12 mouse cellular contexts compared by ENCODE assay signal in genomic region chr15:101233641-101234275, GRCm38 (mm10). TPM values are rescaled to one million over a fixed set of nuclear protein-coding genes. Genes with fewer than 3 reads are reported as not detected.
DNase-seq lines count a peak whose midpoint lies in the region; ATAC-seq and TF ChIP-seq lines count a peak whose summit lies in the region.
"Had no signal": no experiment of that assay in that cellular context is flagged by ENCODE, and none has a peak within 500 bp of the region (broad histone marks: within the 10 kb centered on the region; RNA-seq: fewer than 3 reads in every experiment).

No protein-coding gene starts in this region.

- in situ Hi-C loops in CH12.LX (cut with MboI; ENCODE audit: low pct_ligation_motif_present, low pct_unique_long_range_greater_than_20kb, low sequenced_read_pairs) = no loop called here

- TF ChIP-seq POLR2A in CH12.LX (IDR thresholded peaks at IDR 0.05; ENCODE audit: low read depth, low read length) = no peak

- peaks cover 3% of the 10 kb centered on the region for H3K9me3 ChIP-seq in CH12.LX (replicated peaks; ENCODE audit: low read length)
- peaks cover 4% of the 10 kb centered on the region; the same call in 1 of the 2 replicates for H3K9me3 ChIP-seq in intestine, embryonic 14.5 days (ENCODE audit: control insufficient read depth, low read length)
- no peaks in the 10 kb centered on the region for H3K9me3 ChIP-seq in forebrain, embryonic 14.5 days (replicated peaks; ENCODE audit: control insufficient read depth, low read length)
- H3K9me3 ChIP-seq: neural tube, embryonic 13.5 days had no signal

- no peak for TF ChIP-seq EP300 in CH12.LX (IDR thresholded peaks at IDR 0.05; ENCODE audit: low read length)

- peaks cover 14% of the 10 kb centered on the region for H3K27me3 ChIP-seq in CH12.LX (replicated peaks)
- H3K27me3 ChIP-seq in intestine, embryonic 14.5 days (replicated peaks; ENCODE audit: control insufficient read depth, insufficient read depth, low read length) = no peaks in the 10 kb centered on the region
- H3K27me3 ChIP-seq in forebrain, embryonic 14.5 days (replicated peaks; ENCODE audit: control insufficient read depth, insufficient read depth, low read length) = 0 out of 2 replicates have a peak, but pooled peaks cover 2% of the 10 kb centered on the region

- 24% methylated on average over 11 of the region's 11 CpGs for WGBS in intestine, embryonic 14.5 days
- WGBS in forebrain, embryonic 14.5 days = 18% methylated on average over 11 of the region's 11 CpGs

- ATAC-seq in intestine, embryonic 14.5 days (replicated peaks; ENCODE audit: low FRiP score, low TSS enrichment, low read depth) = peak; percentile 33; the same call in 1 of the 2 replicates
- no peak for ATAC-seq in forebrain, embryonic 14.5 days
- ATAC-seq: forebrain, embryonic 16.5 days had no signal

- dilution Hi-C loops in CH12.LX (cut with MboI; ENCODE audit: extremely low pct_ligation_motif_present, extremely low pct_unique_long_range_greater_than_20kb, low sequenced_read_pairs) = no loop called here

- H3K4me3 ChIP-seq in gastrocnemius, adult 2 months = no peak overlapping the region
- no peak overlapping the region for H3K4me3 ChIP-seq in CH12.LX (replicated peaks in 1 of 3; ENCODE audit: low read depth in 2 of 3, low read length in 2 of 3, poor library complexity in 1 of 3)
- no peak overlapping the region for H3K4me3 ChIP-seq in intestine, embryonic 14.5 days (ENCODE audit: low read depth, low read length)
- H3K4me3 ChIP-seq in forebrain, embryonic 14.5 days (ENCODE audit: low read depth, low read length) = no peak overlapping the region
- H3K4me3 ChIP-seq: neural tube, embryonic 13.5 days had no signal

- TF ChIP-seq CTCF in gastrocnemius, adult 2 months (IDR thresholded peaks at IDR 0.05) = no peak
- TF ChIP-seq CTCF in CH12.LX (conservative IDR thresholded peaks at IDR 0.05 in 1 of 2, IDR thresholded peaks at IDR 0.05 in 1 of 2; ENCODE audit: low read depth in 2 of 2, low read length in 2 of 2) = peak in 1 of 2 experiments; percentile 38; a peak in 2 of 4 replicates

- peak overlapping the region; percentile 61 for H3K27ac ChIP-seq in gastrocnemius, adult 2 months
- H3K27ac ChIP-seq in CH12.LX (ENCODE audit: insufficient read depth, low read depth) = no peak overlapping the region
- H3K27ac ChIP-seq in intestine, embryonic 14.5 days (ENCODE audit: low read depth) = 0 out of 2 replicates have a peak overlapping the region, but pooled peaks have one; percentile 75
- no peak overlapping the region for H3K27ac ChIP-seq in forebrain, embryonic 14.5 days (ENCODE audit: low read depth, low read length)

- DNase-seq in gastrocnemius, adult 2 months = no peak
- DNase-seq in gastrocnemius, adult 8-10 months (ENCODE audit: low spot score in 2 of 2) = no peak
- DNase-seq in CH12.LX (ENCODE audit: extremely low read depth) = no peak
- DNase-seq in intestine, embryonic 14.5 days (ENCODE audit: low spot score) = peak; percentile 70
- peak; percentile 69 for DNase-seq in lung, postnatal 14 days
- DNase-seq in urinary bladder, postnatal 10 days (ENCODE audit: low spot score) = no peak
- no peak for DNase-seq in forebrain, embryonic 14.5 days (ENCODE audit: low spot score)
- no peak for DNase-seq in gastrocnemius, postnatal 25 days
- DNase-seq: kidney, postnatal 14 days; thymus, postnatal 36 days had no signal

- no peak overlapping the region for H3K9ac ChIP-seq in CH12.LX (ENCODE audit: insufficient read depth, low read depth)
- H3K9ac ChIP-seq in intestine, embryonic 14.5 days (ENCODE audit: low read length) = no peak overlapping the region
- no peak overlapping the region for H3K9ac ChIP-seq in forebrain, embryonic 14.5 days (ENCODE audit: low read length)
- H3K9ac ChIP-seq: neural tube, embryonic 13.5 days had no signal

- intact Hi-C loops in gastrocnemius, adult 2 months (cut with DNase I) = no loop called here

- H3K4me1 ChIP-seq in CH12.LX (ENCODE audit: control insufficient read depth in 1 of 2, insufficient read depth in 2 of 2) = peaks cover 7 to 54% of the 10 kb centered on the region in 2 experiments
- peaks cover 32% of the 10 kb centered on the region for H3K4me1 ChIP-seq in intestine, embryonic 14.5 days (replicated peaks; ENCODE audit: control insufficient read depth, insufficient read depth, low read length)
- peaks cover 4% of the 10 kb centered on the region; the same call in 1 of the 2 replicates for H3K4me1 ChIP-seq in forebrain, embryonic 14.5 days (ENCODE audit: control insufficient read depth, insufficient read depth, low read length)

- H3K4me2 ChIP-seq in CH12.LX (ENCODE audit: insufficient read depth, low read depth, poor library complexity, severe bottlenecking) = no peak overlapping the region
- H3K4me2 ChIP-seq in intestine, embryonic 14.5 days (ENCODE audit: low read length) = no peak overlapping the region
- H3K4me2 ChIP-seq in forebrain, embryonic 14.5 days (ENCODE audit: low read length) = no peak overlapping the region
- H3K4me2 ChIP-seq: neural tube, embryonic 13.5 days had no signal

- peaks cover 5 to 32% of the 10 kb centered on the region in 2 experiments for H3K36me3 ChIP-seq in CH12.LX (replicated peaks in 1 of 2; ENCODE audit: control insufficient read depth in 1 of 2, insufficient read depth in 1 of 2, low read length in 1 of 2)
- peaks cover 35% of the 10 kb centered on the region for H3K36me3 ChIP-seq in intestine, embryonic 14.5 days (ENCODE audit: control insufficient read depth, insufficient read depth, low read length)
- H3K36me3 ChIP-seq in forebrain, embryonic 14.5 days (ENCODE audit: control insufficient read depth, insufficient read depth, low read length) = 0 out of 2 replicates have a peak, but pooled peaks cover 5% of the 10 kb centered on the region

- peak; percentile 25 for TF ChIP-seq RAD21 in CH12.LX (IDR thresholded peaks at IDR 0.05; ENCODE audit: low read depth, low read length)

- H3K79me2 ChIP-seq in CH12.LX (replicated peaks; ENCODE audit: control insufficient read depth, extremely low read depth, insufficient read depth, poor library complexity, severe bottlenecking) = no peaks in the 10 kb centered on the region

TF ChIP-seq in CH12.LX, 34 proteins besides CTCF, POLR2A, EP300 and RAD21:
- TF ChIP-seq ZNF384 (IDR thresholded peaks at IDR 0.05; ENCODE audit: low read depth, low read length) = peak; percentile 90
- TF ChIP-seq TBP (conservative IDR thresholded peaks at IDR 0.05; ENCODE audit: low read depth, low read length) = no peak

RNA-seq across cellular contexts. Expression of gene Grasp, which starts 9.8 kb away (rescaled TPM):
- total RNA-seq in gastrocnemius, adult 2 months (2021) = 1 to 10 TPM; 5.8 to 5.9 TPM
- 1 to 10 TPM; 3.0 to 5.4 (median 4.4) TPM for total RNA-seq in gastrocnemius, adult 8-10 months (2022)
- total RNA-seq in CH12.LX (2012; rRNA removed) (2.9 and 6.7 TPM in 2 replicates), CH12.LX (2014; rRNA removed) (1.4 and 2.3 TPM in 2 replicates)
- 2.4 TPM in 2 replicates for polyA plus RNA-seq in CH12.LX (2012; ENCODE audit: insufficient read length, low read depth)
- polyA plus RNA-seq in intestine, embryonic 14.5 days (2014; fragmentation: Nextera tagmentation; extraction: Ambion mirVana) = 3.5 and 4.2 TPM in 2 replicates
- 0.93 and 1.0 TPM in 2 replicates for polyA plus RNA-seq in forebrain, embryonic 14.5 days (2014; fragmentation: Nextera tagmentation; extraction: Ambion mirVana)
- total RNA-seq in gastrocnemius, postnatal 25 days (2021) = 1 to 10 TPM; 4.3 to 5.7 TPM

RNA-seq across cellular contexts. Expression of gene Nr4a1, which starts 20.3 kb away (rescaled TPM):
- 100 to 1,000 TPM; 143 to 146 TPM for total RNA-seq in gastrocnemius, adult 2 months (2021)
- 100 to 1,000 TPM; 114 to 232 (median 117) TPM for total RNA-seq in gastrocnemius, adult 8-10 months (2022)
- 0.42 and 0.89 TPM in 2 replicates for total RNA-seq in CH12.LX (2012; rRNA removed)
- 0.57 and 0.60 TPM in 2 replicates for total RNA-seq in CH12.LX (2014; rRNA removed)
- polyA plus RNA-seq in CH12.LX (2012; ENCODE audit: insufficient read length, low read depth) = 1.1 and 1.6 TPM in 2 replicates
- 6.4 and 6.9 TPM in 2 replicates for polyA plus RNA-seq in intestine, embryonic 14.5 days (2014; fragmentation: Nextera tagmentation; extraction: Ambion mirVana)
- polyA plus RNA-seq in forebrain, embryonic 14.5 days (2014; fragmentation: Nextera tagmentation; extraction: Ambion mirVana) = 2.1 and 2.9 TPM in 2 replicates
- total RNA-seq in gastrocnemius, postnatal 25 days (2021) = 10 to 100 TPM; 52.2 to 90.7 TPM

RNA-seq across cellular contexts. Expression of gene Atg101, which starts 50.3 kb away (rescaled TPM):
- total RNA-seq in gastrocnemius, adult 2 months (2021) = 10 to 100 TPM; 23.7 to 32.4 TPM
- 10 to 100 TPM; 28.6 to 35.4 (median 31.8) TPM for total RNA-seq in gastrocnemius, adult 8-10 months (2022)
- total RNA-seq in CH12.LX (2012; rRNA removed) = 56.9 and 58.8 TPM in 2 replicates
- 61.2 and 61.3 TPM in 2 replicates for total RNA-seq in CH12.LX (2014; rRNA removed)
- polyA plus RNA-seq in CH12.LX (2012; ENCODE audit: insufficient read length, low read depth) = 49.1 and 55.9 TPM in 2 replicates
- polyA plus RNA-seq in intestine, embryonic 14.5 days (2014; fragmentation: Nextera tagmentation; extraction: Ambion mirVana) = 65.4 and 67.1 TPM in 2 replicates
- polyA plus RNA-seq in forebrain, embryonic 14.5 days (2014; fragmentation: Nextera tagmentation; extraction: Ambion mirVana) = 82.3 and 83.1 TPM in 2 replicates
- total RNA-seq in gastrocnemius, postnatal 25 days (2021) = 10 to 100 TPM; 22.3 to 31.3 TPM

RNA-seq across cellular contexts. Expression of gene 6030408B16Rik, which starts 59.3 kb away (rescaled TPM):
- under 1 TPM; 0.20 to 0.36 TPM for total RNA-seq in gastrocnemius, adult 2 months (2021)
- total RNA-seq in gastrocnemius, adult 8-10 months (2022) = not detected
- total RNA-seq in CH12.LX (2012; rRNA removed) (0.13 TPM in 1 of 2 replicates, not detected in the other), CH12.LX (2014; rRNA removed) (0.17 and 0.20 TPM in 2 replicates)
- not detected in 2 replicates for polyA plus RNA-seq in CH12.LX (2012; ENCODE audit: insufficient read length, low read depth)
- 5.9 and 6.6 TPM in 2 replicates for polyA plus RNA-seq in intestine, embryonic 14.5 days (2014; fragmentation: Nextera tagmentation; extraction: Ambion mirVana)
- polyA plus RNA-seq in forebrain, embryonic 14.5 days (2014; fragmentation: Nextera tagmentation; extraction: Ambion mirVana) = 0.25 TPM in 2 replicates
- total RNA-seq in gastrocnemius, postnatal 25 days (2021) = under 1 TPM; 0.31 to 0.32 TPM

RNA-seq across cellular contexts. Expression of gene Acvr1b, which starts 59.9 kb away (rescaled TPM):
- total RNA-seq in gastrocnemius, adult 2 months (2021) = 10 to 100 TPM; 26.9 to 30.8 TPM
- total RNA-seq in gastrocnemius, adult 8-10 months (2022) = 10 to 100 TPM; 33.0 to 44.0 (median 39.4) TPM
- total RNA-seq in CH12.LX (2012; rRNA removed) (3.3 and 4.8 TPM in 2 replicates), CH12.LX (2014; rRNA removed) (2.6 and 2.9 TPM in 2 replicates)
- polyA plus RNA-seq in CH12.LX (2012; ENCODE audit: insufficient read length, low read depth) = 2.7 TPM in 2 replicates
- 12.5 and 12.6 TPM in 2 replicates for polyA plus RNA-seq in intestine, embryonic 14.5 days (2014; fragmentation: Nextera tagmentation; extraction: Ambion mirVana)
- 24.7 and 33.5 TPM in 2 replicates for polyA plus RNA-seq in forebrain, embryonic 14.5 days (2014; fragmentation: Nextera tagmentation; extraction: Ambion mirVana)
- 10 to 100 TPM; 23.0 to 34.4 TPM for total RNA-seq in gastrocnemius, postnatal 25 days (2021)

Comparison
In these comparisons a context has a peak if more than half of its experiments do, and no peak if none do; other contexts are left out.
1. DNase-seq: peak in intestine, embryonic 14.5 days (single experiment) and lung, postnatal 14 days (single experiment); none in gastrocnemius, adult 2 months (single experiment), gastrocnemius, adult 8-10 months (0 of 2), CH12.LX (single experiment), urinary bladder, postnatal 10 days (single experiment), forebrain, embryonic 14.5 days (single experiment) and gastrocnemius, postnatal 25 days (single experiment).
2. H3K27ac ChIP-seq: peak in gastrocnemius, adult 2 months (single experiment) and intestine, embryonic 14.5 days (single experiment); none in CH12.LX (single experiment) and forebrain, embryonic 14.5 days (single experiment).
3. RNA of gene Nr4a1, which starts 20.3 kb away (total RNA-seq): 143 to 146 TPM in gastrocnemius, adult 2 months, 114 to 232 TPM in gastrocnemius, adult 8-10 months and 52.2 to 90.7 TPM in gastrocnemius, postnatal 25 days; 0.42 to 0.89 TPM in CH12.LX; every median in the first group is over 10 times any median in the second.